Mouse (Mus musculus) bone marrow, adult 2 months (tissue): ENCODE results near the gene V1ra8.

ENCODE experiments used
- CTCF ChIP-seq: fragments of 200-500 bp; IDR thresholded peaks from 2 replicates; pipeline ENCODE4 v1.5.1; 2011; ENCODE audit warnings: low read length, control low read depth; ENCODE audit not compliant: control insufficient read depth, insufficient read depth
- POLR2A ChIP-seq: fragments of 200-500 bp; IDR thresholded peaks from 2 replicates; pipeline ENCODE4 v1.6.1; 2011; ENCODE audit warnings: low read depth, mild to moderate bottlenecking, control low read depth, low read length, borderline replicate concordance; ENCODE audit not compliant: control insufficient read depth

DNA sequence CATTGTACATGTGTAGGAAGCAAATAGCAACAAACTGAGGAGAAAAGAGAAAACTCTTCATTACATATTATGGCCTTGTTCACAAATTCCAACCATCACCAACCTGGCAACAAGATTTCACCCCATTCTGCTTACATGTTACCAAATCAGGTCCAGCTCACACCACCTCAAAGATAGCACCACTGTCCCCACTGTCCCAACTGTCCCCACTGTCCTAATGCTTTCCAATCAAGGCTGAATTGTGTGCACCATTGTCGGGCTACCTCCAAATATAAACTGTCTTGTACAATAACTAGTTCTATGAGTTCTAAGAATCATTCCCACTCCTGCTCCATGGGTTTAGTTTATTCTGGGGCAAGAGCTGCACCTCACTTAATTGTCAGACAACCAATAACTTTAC lies 21.7 kb downstream of the V1ra8 start, which contains the start of gene Vmn1r53:
- TF ChIP-seq CTCF = no peak
- no peak for TF ChIP-seq POLR2A
